Mouse (Mus musculus): ENCODE measurements around the gene Sorcs3.

GRCm38 (mm10) chr19:48839418-48839817 lies 633.6 kb downstream of the Sorcs3 start:
- no peak for TF ChIP-seq EP300 (IDR thresholded peaks at IDR 0.05; ENCODE audit: low read depth)
- TF ChIP-seq CTCF (IDR thresholded peaks at IDR 0.05; ENCODE audit: low read depth) = no peak

All from heart, postnatal 0 days (tissue).